Mouse (Mus musculus) heart, embryonic 12.5 days (tissue): ENCODE measurements at regions not wholly inside any gene's neighbourhood (a gene's known extent, or its start where the extent isn't known, plus 50 kb on each side); places are given as distances from the start of the nearest gene placed in this dataset.
"Not testable (repeated sequence)": the region's sequence is repeated elsewhere in the genome, so short reads cannot be mapped to it uniquely, and the experiment has no call there.

Source experiments
- ATAC-seq: fragments of 200-750 bp; cut with Nextera tagmentation; 2 replicates; pipeline ENCODE4 v1.8.0; 2017; ENCODE audit warnings: moderate TSS enrichment, moderate library complexity; ENCODE audit not compliant: insufficient number of reproducible peaks, low FRiP score
- H3K27ac ChIP-seq: fragments of 300-500 bp; sonication (generic); 2 replicates; pipeline ENCODE4 v1.5.1; 2016; ENCODE audit warnings: mild to moderate bottlenecking, moderate library complexity; ENCODE audit not compliant: poor library complexity, severe bottlenecking
- H3K27me3 ChIP-seq: fragments of 300-500 bp; sonication (generic); replicated peaks from 2 replicates; pipeline ENCODE4 v1.6.1; 2016; ENCODE audit warnings: mild to moderate bottlenecking, moderate library complexity
- H3K36me3 ChIP-seq: fragments of 300-500 bp; sonication (generic); 2 replicates; pipeline ENCODE4 v1.6.1; 2016; ENCODE audit warnings: mild to moderate bottlenecking, moderate library complexity
- H3K4me1 ChIP-seq: fragments of 300-500 bp; sonication (generic); replicated peaks from 2 replicates; pipeline ENCODE4 v1.6.1; 2016; ENCODE audit warnings: mild to moderate bottlenecking
- H3K4me2 ChIP-seq: fragments of 300-500 bp; sonication (generic); 2 replicates; pipeline ENCODE4 v1.6.1; 2016; ENCODE audit warnings: mild to moderate bottlenecking, moderate library complexity
- H3K4me3 ChIP-seq: fragments of 300-500 bp; sonication (generic); 2 replicates; pipeline ENCODE4 v1.5.1; 2016; ENCODE audit warnings: mild to moderate bottlenecking
- H3K9ac ChIP-seq: fragments of 300-500 bp; sonication (generic); 2 replicates; pipeline ENCODE4 v1.6.1; 2016; ENCODE audit warnings: mild to moderate bottlenecking, moderate library complexity
- H3K9me3 ChIP-seq: fragments of 300-500 bp; sonication (generic); replicated peaks from 2 replicates; pipeline ENCODE4 v1.6.1; 2016; ENCODE audit warnings: mild to moderate bottlenecking, moderate library complexity
- WGBS: fragments of 180-500 bp; shearing (Covaris S2); methylation state at CpG from one replicate; pipeline ENCODE4 v1.1.7; 2016; 5-methylcytosine and 5-hydroxymethylcytosine counted together

DNA sequence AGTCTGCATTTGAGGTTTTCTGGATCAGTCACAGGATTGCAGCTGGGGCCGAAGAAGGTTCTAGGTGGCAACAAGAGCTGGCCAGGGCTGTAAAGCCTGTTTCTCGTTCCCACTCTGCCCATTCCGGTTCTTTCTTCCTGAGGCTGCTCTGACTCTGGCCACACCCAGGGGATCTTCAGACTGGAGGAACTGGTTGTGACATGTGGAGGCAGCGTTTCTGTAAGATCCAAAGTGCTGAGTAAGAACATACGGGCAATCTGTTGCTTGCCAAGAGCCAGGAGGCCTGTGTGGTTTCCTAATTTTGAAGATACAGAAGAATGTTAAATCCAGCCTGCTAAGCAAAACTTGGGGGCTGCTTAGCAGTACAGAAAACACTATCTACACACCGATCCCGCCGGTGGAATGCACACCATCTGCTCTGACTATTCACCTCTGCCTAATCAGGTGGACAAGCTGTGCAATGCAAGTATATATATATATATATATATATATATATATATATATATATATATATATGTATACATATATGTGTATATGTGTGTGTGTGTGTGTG, 99.3 kb upstream of the Bmp2k start:
- Histone ChIP-seq H3K27me3 (no peaks in the 10 kb centered on the region), H3K9me3 (no peaks in the 10 kb centered on the region), H3K4me3 (no peak overlapping the region), H3K4me2 (no peak overlapping the region), H3K9ac (no peak overlapping the region), H3K4me1 (peaks cover 15% of the 10 kb centered on the region), H3K27ac (no peak overlapping the region), H3K36me3 (no peaks in the 10 kb centered on the region)
- 52% methylated on average over 8 of the region's 8 CpGs for WGBS
- ATAC-seq: no peak

DNA sequence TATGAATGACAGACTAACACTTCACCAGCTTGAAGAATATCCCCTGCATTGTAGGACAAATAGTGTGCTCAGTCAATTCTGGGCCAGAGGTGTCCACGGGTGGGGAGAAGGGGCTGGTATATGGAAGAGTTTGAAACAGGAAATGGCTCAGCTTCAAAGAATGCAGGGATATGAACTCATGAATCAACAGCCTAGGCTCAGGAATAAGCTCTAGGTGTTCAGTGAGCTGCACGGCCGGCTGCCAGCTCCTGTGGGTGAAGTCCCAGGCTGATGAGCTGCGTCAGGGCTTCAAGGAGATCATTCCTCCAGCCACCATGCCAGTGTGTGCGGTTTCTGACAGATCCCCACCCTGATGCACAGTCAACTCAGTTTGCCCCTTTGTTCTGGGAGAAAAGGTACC, 98.8 kb upstream of the Bmp2k start:
- ATAC-seq: no peak

DNA sequence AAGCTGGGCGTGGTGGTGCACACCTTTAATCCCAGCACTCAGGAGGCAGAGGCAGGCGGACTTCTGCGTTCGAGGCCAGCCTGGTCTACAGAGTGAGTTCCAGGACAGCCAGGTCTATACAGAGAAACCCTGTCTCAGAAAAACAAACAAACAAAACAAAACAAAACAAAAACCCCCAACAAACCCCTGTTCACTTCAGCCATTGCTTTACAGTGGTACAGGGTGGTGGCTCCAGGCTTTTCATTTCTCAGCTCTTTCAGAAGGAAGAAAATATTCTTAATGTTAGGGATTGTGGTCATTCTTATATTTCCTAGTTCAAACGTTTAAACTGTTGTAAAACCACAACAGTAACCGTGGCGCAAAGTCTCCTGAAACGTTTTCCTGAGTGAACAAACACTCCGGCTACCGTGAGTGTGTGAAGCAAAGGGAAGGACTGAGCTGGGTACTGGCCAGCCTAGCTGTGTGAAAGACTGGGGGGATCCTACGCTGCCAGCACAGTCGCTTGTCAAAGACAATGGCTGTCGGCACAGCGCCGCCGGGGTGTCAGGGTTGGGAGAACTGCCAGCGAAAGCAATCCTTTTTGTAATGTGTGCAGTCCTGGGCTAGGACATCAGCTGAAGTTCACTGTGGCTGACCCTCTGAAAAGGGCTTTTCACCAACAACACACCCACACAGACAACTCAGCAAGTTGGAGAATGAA, 91.8 kb upstream of the Bmp2k start:
- H3K36me3 ChIP-seq: no peaks in the 10 kb centered on the region
- no peaks in the 10 kb centered on the region for H3K27me3 ChIP-seq
- 39% methylated on average over 17 of the region's 17 CpGs for WGBS
- H3K4me2 ChIP-seq: peak overlapping the region; percentile 42
- peaks cover 14% of the 10 kb centered on the region for H3K4me1 ChIP-seq
- H3K9me3 ChIP-seq: no peaks in the 10 kb centered on the region
- no peak overlapping the region for H3K4me3 ChIP-seq
- 0 out of 2 replicates have a peak, but pooled peaks have one; percentile 36 for ATAC-seq
- H3K9ac ChIP-seq: 0 out of 2 replicates have a peak overlapping the region, but pooled peaks have one; percentile 20
- no peak overlapping the region for H3K27ac ChIP-seq

More for the DNA sequence above, 98.8 kb upstream of the Bmp2k start:
- Histone ChIP-seq H3K36me3 (no peaks in the 10 kb centered on the region), H3K27ac (no peak overlapping the region), H3K4me2 (no peak overlapping the region), H3K9me3 (no peaks in the 10 kb centered on the region), H3K4me1 (peaks cover 15% of the 10 kb centered on the region), H3K4me3 (no peak overlapping the region), H3K9ac (no peak overlapping the region), H3K27me3 (no peaks in the 10 kb centered on the region)
- WGBS: 56% methylated on average over 5 of the region's 5 CpGs

DNA sequence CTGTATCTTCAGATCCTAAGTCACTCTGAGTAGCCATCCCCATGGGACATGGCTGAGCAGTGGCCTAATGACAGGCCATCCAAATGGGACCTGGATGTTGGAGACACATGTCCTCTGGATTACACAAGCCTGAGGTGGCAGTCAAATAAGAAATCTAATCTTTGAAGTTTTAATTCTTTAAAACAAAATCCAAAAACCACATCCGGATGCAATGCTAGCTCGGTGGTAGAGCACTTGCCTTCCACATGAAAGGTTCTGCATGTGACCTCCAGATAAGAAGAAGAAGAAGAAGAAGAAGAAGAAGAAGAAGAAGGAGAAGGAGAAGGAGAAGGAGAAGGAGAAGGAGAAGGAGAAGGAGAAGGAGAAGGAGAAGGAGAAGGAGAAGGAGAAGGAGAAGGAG, 89.1 kb upstream of the Bmp2k start:
- not testable (repeated sequence) for H3K36me3 ChIP-seq, H3K4me2 ChIP-seq, H3K4me3 ChIP-seq, H3K27ac ChIP-seq, H3K9me3 ChIP-seq, ATAC-seq, H3K9ac ChIP-seq, H3K27me3 ChIP-seq
- peaks cover 17% of the 10 kb centered on the region for H3K4me1 ChIP-seq
- WGBS: 94% methylated on average over 2 of the region's 2 CpGs

DNA sequence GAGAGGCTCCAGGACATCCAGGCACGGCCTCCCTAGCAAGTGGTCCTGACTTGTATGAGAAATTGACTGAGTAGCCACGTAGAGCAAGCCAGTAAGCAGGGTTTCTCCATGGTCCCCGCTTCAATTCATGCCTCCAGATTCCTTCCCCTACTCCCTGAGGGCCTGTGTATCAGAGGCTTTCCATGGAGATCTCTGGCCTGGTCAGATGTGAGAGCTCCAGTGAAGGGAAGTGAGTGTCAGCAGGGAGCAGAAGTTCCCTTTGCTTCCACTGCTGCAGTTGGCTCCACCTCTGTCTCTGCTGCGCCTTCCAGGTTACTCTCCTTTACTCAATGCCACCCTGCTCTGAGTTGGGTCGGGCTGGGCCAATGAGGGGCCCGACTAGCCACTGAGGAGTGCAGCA, 88.3 kb upstream of the Bmp2k start:
- WGBS: 79% methylated on average over 6 of the region's 6 CpGs
- Histone ChIP-seq H3K36me3 (no peaks in the 10 kb centered on the region), H3K27ac (no peak overlapping the region), H3K4me1 (peaks cover 17% of the 10 kb centered on the region), H3K9me3 (no peaks in the 10 kb centered on the region), H3K4me3 (no peak overlapping the region), H3K9ac (no peak overlapping the region), H3K27me3 (no peaks in the 10 kb centered on the region), H3K4me2 (no peak overlapping the region)
- no peak for ATAC-seq

DNA sequence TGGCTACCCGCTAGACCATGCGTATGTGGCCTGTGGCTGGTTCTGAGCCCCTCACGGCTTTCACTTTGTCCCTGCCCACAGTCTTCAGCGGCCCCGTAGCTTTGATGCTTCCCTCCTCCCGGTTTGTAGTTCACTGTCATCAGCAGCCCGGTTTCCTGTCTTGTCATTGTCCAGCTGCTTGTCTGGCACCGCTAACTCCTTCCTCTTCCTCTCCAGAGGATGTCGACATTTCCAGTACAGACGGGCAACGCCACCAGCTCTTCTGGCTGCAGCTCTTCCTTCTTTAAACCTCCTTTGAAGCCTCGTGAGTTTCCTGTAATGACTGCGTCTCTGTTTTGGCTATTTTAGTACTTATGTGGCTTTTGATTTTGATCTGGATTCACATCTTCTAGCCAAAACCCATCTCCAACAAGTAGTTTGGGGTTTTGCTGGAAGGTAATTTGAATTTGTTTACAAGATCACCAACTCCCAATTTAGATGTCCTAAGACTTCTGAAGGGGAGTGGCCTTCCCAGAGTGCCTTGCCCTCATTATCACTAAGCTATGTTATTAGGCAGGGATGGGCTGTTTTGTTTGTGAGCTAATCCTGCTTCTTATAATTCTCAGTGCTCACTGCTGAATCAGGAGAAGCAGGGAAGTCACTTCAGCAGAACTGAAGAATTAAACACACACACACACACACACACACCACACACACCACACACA, 85.8 kb upstream of the Bmp2k start:
- Histone ChIP-seq H3K27me3 (no peaks in the 10 kb centered on the region), H3K27ac (peak overlapping the region; percentile 65), H3K4me2 (peak overlapping the region; percentile 56), H3K36me3 (no peaks in the 10 kb centered on the region), H3K4me3 (peak overlapping the region; percentile 22; the same call in 1 of the 2 replicates), H3K4me1 (peaks cover 12% of the 10 kb centered on the region; the same call in 1 of the 2 replicates), H3K9ac (no peak overlapping the region), H3K9me3 (no peaks in the 10 kb centered on the region)
- peak; percentile 84 for ATAC-seq
- WGBS: 40% methylated on average over 13 of the region's 13 CpGs

DNA sequence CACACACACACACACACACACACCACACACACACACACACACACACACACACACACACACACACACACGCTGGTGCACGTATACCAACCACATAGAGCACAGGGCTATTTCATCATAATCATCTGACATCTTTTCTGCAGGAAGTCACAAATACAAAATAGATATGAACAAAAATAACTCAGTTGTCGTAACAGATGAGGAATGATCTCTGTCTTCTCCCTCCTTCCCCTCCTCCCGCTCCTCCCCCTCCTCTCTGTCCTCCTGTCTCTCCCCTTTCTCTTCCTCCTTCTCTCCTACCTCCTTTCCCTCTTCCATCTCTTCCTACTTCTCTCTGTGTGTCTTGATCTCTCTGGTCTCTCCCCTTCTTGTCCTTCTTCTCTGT, 85.2 kb upstream of the Bmp2k start:
- Histone ChIP-seq H3K4me2 (peak overlapping the region; percentile 56; the same call in 1 of the 2 replicates), H3K27ac (peak overlapping the region; percentile 65), H3K9ac (no peak overlapping the region), H3K27me3 (no peaks in the 10 kb centered on the region), H3K4me1 (peaks cover 12% of the 10 kb centered on the region; the same call in 1 of the 2 replicates), H3K4me3 (no peak overlapping the region), H3K36me3 (no peaks in the 10 kb centered on the region), H3K9me3 (no peaks in the 10 kb centered on the region)
- no peak for ATAC-seq
- WGBS: 73% methylated on average over 4 of the region's 4 CpGs

DNA sequence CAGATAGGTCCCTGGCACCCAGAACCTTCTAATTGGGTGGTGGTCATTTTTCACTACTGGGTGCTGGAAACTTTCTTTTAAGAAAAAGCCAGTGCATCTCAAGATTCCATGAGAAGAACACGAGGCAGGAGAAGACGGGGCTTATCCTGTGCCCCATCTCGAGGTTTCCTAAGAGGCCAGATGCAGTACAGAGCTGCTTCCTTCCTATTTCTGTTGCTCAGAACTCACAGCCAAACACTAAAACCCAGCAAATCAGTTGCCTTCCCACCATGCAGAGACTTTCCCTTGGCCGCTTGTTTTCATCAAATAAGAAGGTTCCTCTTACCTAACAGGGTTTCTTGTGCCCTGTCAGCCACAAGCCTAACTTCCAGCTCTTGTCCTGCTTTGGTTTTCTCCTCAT, 84.7 kb upstream of the Bmp2k start:
- H3K4me1 ChIP-seq: peaks cover 13% of the 10 kb centered on the region; the same call in 1 of the 2 replicates
- H3K9ac ChIP-seq: no peak overlapping the region
- H3K9me3 ChIP-seq: no peaks in the 10 kb centered on the region
- no peak overlapping the region for H3K27ac ChIP-seq
- H3K36me3 ChIP-seq: no peaks in the 10 kb centered on the region
- H3K4me2 ChIP-seq: no peak overlapping the region
- no peak for ATAC-seq
- H3K27me3 ChIP-seq: no peaks in the 10 kb centered on the region
- WGBS: 60% methylated on average over 4 of the region's 4 CpGs
- H3K4me3 ChIP-seq: no peak overlapping the region

DNA sequence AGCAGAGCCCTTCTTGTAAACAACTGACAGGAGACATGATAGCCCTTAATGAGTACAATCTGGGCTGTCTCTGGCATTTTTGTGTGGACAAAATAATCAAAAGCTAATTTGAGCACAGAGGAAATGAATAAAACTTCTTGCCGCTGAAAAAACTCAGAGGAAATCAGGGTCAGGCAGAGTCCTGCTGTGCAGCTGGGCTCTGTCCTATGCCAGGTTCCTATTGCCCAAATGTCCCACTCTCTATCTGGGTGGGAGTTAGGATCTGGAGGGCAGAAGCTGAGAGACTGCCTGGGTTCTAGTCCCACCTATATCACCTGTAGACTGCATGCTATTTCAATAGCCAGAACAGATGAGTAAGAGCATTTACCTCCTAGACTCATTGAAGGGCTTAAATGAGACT, 83.8 kb upstream of the Bmp2k start:
- ATAC-seq: no peak
- H3K9me3 ChIP-seq: no peaks in the 10 kb centered on the region
- H3K27me3 ChIP-seq: no peaks in the 10 kb centered on the region
- no peak overlapping the region for H3K9ac ChIP-seq
- peaks cover 16% of the 10 kb centered on the region for H3K4me1 ChIP-seq
- H3K4me2 ChIP-seq: no peak overlapping the region
- H3K36me3 ChIP-seq: no peaks in the 10 kb centered on the region
- H3K27ac ChIP-seq: no peak overlapping the region
- H3K4me3 ChIP-seq: no peak overlapping the region
- WGBS: 49% methylated on average over 1 of the region's 1 CpGs

DNA sequence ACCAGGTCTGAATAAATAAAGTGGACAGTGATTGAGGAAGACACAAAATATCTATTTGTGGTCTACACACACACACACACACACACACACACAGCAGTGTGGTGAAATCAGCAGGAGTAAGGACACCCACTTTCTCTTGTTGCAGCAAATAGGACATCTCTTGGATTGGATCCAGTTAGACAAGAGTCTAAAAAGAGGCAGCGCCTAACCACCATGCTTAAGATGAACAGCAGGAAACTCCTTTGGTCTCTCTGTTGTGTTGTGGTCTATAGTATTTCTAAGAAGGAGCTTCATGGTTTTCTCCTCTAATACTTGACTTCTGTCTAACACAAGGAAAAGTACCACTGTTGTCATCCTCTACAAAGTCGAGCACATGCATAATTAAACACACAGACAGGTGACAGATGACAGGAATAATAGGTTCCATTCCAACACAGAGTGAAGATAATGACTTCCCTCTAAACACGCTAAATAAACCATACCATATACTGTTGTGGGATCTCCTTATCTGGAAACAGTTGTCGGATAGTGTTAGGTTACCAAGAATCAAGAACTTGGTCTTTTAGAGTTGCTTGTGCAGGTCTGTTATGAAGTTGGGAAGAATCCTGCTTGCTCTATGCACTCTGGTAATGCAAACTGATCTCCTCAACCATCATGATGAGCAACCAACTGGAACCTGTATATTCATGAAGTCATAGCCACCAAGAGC, 82.6 kb upstream of the Bmp2k start:
- Histone ChIP-seq H3K4me2 (no peak overlapping the region), H3K4me1 (peaks cover 19% of the 10 kb centered on the region), H3K9ac (no peak overlapping the region), H3K9me3 (no peaks in the 10 kb centered on the region), H3K36me3 (no peaks in the 10 kb centered on the region), H3K4me3 (no peak overlapping the region), H3K27ac (no peak overlapping the region), H3K27me3 (no peaks in the 10 kb centered on the region)
- ATAC-seq: no peak
- WGBS: 68% methylated on average over 4 of the region's 4 CpGs

DNA sequence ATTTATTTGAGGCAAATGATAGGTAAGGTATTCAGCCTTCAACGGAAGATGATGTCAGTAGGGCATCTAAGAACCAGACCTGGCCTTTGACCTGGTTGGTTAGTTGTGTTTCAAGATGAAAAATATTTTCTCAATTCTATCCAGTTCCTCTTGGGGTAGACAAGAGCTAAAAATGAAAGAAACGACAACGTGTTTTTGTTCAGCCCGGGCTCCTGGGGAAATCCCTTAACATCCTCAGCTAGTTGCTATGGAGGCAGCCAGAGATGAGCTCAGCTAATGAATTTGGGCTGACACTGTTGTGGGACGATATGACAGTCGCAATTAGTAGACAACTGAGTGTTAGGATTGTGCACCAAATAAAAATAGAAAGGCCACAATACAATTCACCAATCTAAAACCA, 80.6 kb upstream of the Bmp2k start:
- 81% methylated on average over 6 of the region's 6 CpGs for WGBS
- H3K27ac ChIP-seq: no peak overlapping the region
- H3K9ac ChIP-seq: no peak overlapping the region
- H3K4me2 ChIP-seq: no peak overlapping the region
- H3K36me3 ChIP-seq: no peaks in the 10 kb centered on the region
- peaks cover 18% of the 10 kb centered on the region for H3K4me1 ChIP-seq
- H3K27me3 ChIP-seq: no peaks in the 10 kb centered on the region
- H3K9me3 ChIP-seq: no peaks in the 10 kb centered on the region
- ATAC-seq: no peak
- H3K4me3 ChIP-seq: no peak overlapping the region
